9 mouse cellular contexts compared by ENCODE assay signal in genomic region chrX:73911156-73911555, GRCm38 (mm10). TPM values are rescaled to one million over a fixed set of nuclear protein-coding genes. Genes with fewer than 3 reads are reported as not detected.
DNase-seq lines count a peak whose midpoint lies in the region; ATAC-seq and TF ChIP-seq lines count a peak whose summit lies in the region.
"Had no signal": no experiment of that assay in that cellular context is flagged by ENCODE, and none has a peak within 500 bp of the region (broad histone marks: within the 10 kb centered on the region; RNA-seq: fewer than 3 reads in every experiment).

No protein-coding gene starts in this region.

- no peak overlapping the region for H3K9ac ChIP-seq in embryonic facial prominence, embryonic 14.5 days (ENCODE audit: low read depth, low read length)
- no peak overlapping the region for H3K9ac ChIP-seq in intestine, postnatal 0 days (ENCODE audit: low read depth, low read length)
- no peak overlapping the region for H3K9ac ChIP-seq in stomach, postnatal 0 days (ENCODE audit: low read length)

- no peak for DNase-seq in kidney, adult 2 months
- no peak for DNase-seq in kidney, adult 9 months
- DNase-seq in embryonic facial prominence, embryonic 14.5 days (ENCODE audit: low spot score) = no peak
- DNase-seq in stomach, postnatal 0 days (ENCODE audit: low spot score) = no peak
- DNase-seq in left cerebral cortex, adult 2 months (ENCODE audit: extremely low spot score in 1 of 2, low spot score in 2 of 2) = no peak
- DNase-seq in right cerebral cortex, adult 18-20 months = no peak

- H3K4me1 ChIP-seq in kidney, adult 2 months (ENCODE audit: control insufficient read depth, insufficient read depth, low read length) = peaks cover 7% of the 10 kb centered on the region; the same call in 1 of the 2 replicates
- H3K4me1 ChIP-seq in embryonic facial prominence, embryonic 14.5 days (ENCODE audit: control insufficient read depth, insufficient read depth, low read length) = no peaks in the 10 kb centered on the region
- H3K4me1 ChIP-seq in intestine, postnatal 0 days (replicated peaks; ENCODE audit: control insufficient read depth, insufficient read depth, low read length) = no peaks in the 10 kb centered on the region
- no peaks in the 10 kb centered on the region for H3K4me1 ChIP-seq in stomach, postnatal 0 days (replicated peaks; ENCODE audit: control insufficient read depth, insufficient read depth)

- peak overlapping the region; percentile 43 for H3K4me2 ChIP-seq in embryonic facial prominence, embryonic 14.5 days (ENCODE audit: low read depth, low read length)
- peak overlapping the region; percentile 51 for H3K4me2 ChIP-seq in intestine, postnatal 0 days (replicated peaks; ENCODE audit: low read depth)
- peak overlapping the region; percentile 38 for H3K4me2 ChIP-seq in stomach, postnatal 0 days (replicated peaks; ENCODE audit: low read depth)

- peak overlapping the region; percentile 32; the same call in 1 of the 2 replicates for H3K4me3 ChIP-seq in kidney, adult 2 months (ENCODE audit: insufficient read depth, low read depth, low read length)
- peak overlapping the region; percentile 14; the same call in 1 of the 2 replicates for H3K4me3 ChIP-seq in embryonic facial prominence, embryonic 14.5 days (ENCODE audit: low read depth, low read length)
- H3K4me3 ChIP-seq in intestine, postnatal 0 days (ENCODE audit: low read depth, low read length) = peak overlapping the region; percentile 9; the same call in 1 of the 2 replicates
- H3K4me3 ChIP-seq in stomach, postnatal 0 days (ENCODE audit: low read depth, low read length) = no peak overlapping the region
- H3K4me3 ChIP-seq in left cerebral cortex, adult 2 months = no peak overlapping the region

- 6% methylated on average over 23 of the region's 26 CpGs for WGBS in kidney, adult 2 months
- WGBS in embryonic facial prominence, embryonic 14.5 days = 39% methylated on average over 15 of the region's 26 CpGs
- WGBS in intestine, postnatal 0 days = 29% methylated on average over 26 of the region's 26 CpGs
- 9% methylated on average over 20 of the region's 26 CpGs for WGBS in stomach, postnatal 0 days

- no peak for TF ChIP-seq CTCF in kidney, adult 2 months (conservative IDR thresholded peaks at IDR 0.05; ENCODE audit: insufficient read depth, insufficient read length, low read depth, low read length)
- TF ChIP-seq CTCF in intestine, postnatal 0 days (IDR thresholded peaks at IDR 0.05; ENCODE audit: low read depth) = no peak
- TF ChIP-seq CTCF in stomach, postnatal 0 days (IDR thresholded peaks at IDR 0.05; ENCODE audit: low read depth) = no peak
- TF ChIP-seq CTCF in left cerebral cortex, adult 2 months (IDR thresholded peaks at IDR 0.05) = no peak

- H3K9me3 ChIP-seq in embryonic facial prominence, embryonic 14.5 days (ENCODE audit: control insufficient read depth, low read length) = no peaks in the 10 kb centered on the region
- H3K9me3 ChIP-seq in intestine, postnatal 0 days (ENCODE audit: control insufficient read depth) = no peaks in the 10 kb centered on the region
- H3K9me3 ChIP-seq in stomach, postnatal 0 days (ENCODE audit: control insufficient read depth, low read length) = no peaks in the 10 kb centered on the region

- no peaks in the 10 kb centered on the region for H3K27me3 ChIP-seq in kidney, adult 2 months (replicated peaks; ENCODE audit: control insufficient read depth, insufficient read depth, low read length)
- H3K27me3 ChIP-seq in embryonic facial prominence, embryonic 14.5 days (replicated peaks; ENCODE audit: control insufficient read depth, insufficient read depth, low read length) = no peaks in the 10 kb centered on the region
- no peaks in the 10 kb centered on the region for H3K27me3 ChIP-seq in intestine, postnatal 0 days (replicated peaks; ENCODE audit: control insufficient read depth, insufficient read depth, low read length)
- H3K27me3 ChIP-seq in stomach, postnatal 0 days (ENCODE audit: control insufficient read depth, insufficient read depth, low read length) = no peaks in the 10 kb centered on the region

- no peaks in the 10 kb centered on the region for H3K36me3 ChIP-seq in kidney, adult 2 months (ENCODE audit: control insufficient read depth, insufficient read depth, low read length)
- no peaks in the 10 kb centered on the region for H3K36me3 ChIP-seq in embryonic facial prominence, embryonic 14.5 days (ENCODE audit: control insufficient read depth, insufficient read depth, low read length)
- no peaks in the 10 kb centered on the region for H3K36me3 ChIP-seq in intestine, postnatal 0 days (ENCODE audit: control insufficient read depth, insufficient read depth)
- H3K36me3 ChIP-seq in stomach, postnatal 0 days (ENCODE audit: control insufficient read depth, insufficient read depth, low read length) = no peaks in the 10 kb centered on the region

- no peak for TF ChIP-seq EP300 in stomach, postnatal 0 days (optimal IDR thresholded peaks at IDR 0.05)

- TF ChIP-seq POLR2A in kidney, adult 2 months (IDR thresholded peaks at IDR 0.05; ENCODE audit: low read depth, low read length) = no peak

- peak overlapping the region; percentile 64 for H3K27ac ChIP-seq in kidney, adult 2 months (ENCODE audit: insufficient read depth, low read depth, low read length)
- no peak overlapping the region for H3K27ac ChIP-seq in embryonic facial prominence, embryonic 14.5 days (replicated peaks; ENCODE audit: low read depth, low read length)
- H3K27ac ChIP-seq in intestine, postnatal 0 days (ENCODE audit: low read depth, low read length) = peak overlapping the region; percentile 50; the same call in 1 of the 2 replicates
- no peak overlapping the region for H3K27ac ChIP-seq in stomach, postnatal 0 days (replicated peaks)
- H3K27ac ChIP-seq in left cerebral cortex, adult 2 months = no peak overlapping the region

- intact Hi-C loops in left cerebral cortex, adult 2 months (cut with DNase I) = no loop called here

- ATAC-seq in embryonic facial prominence, embryonic 14.5 days (ENCODE audit: low read depth) = no peak
- ATAC-seq in intestine, postnatal 0 days = no peak
- peak; percentile 17 for ATAC-seq in megakaryocyte, adult 5-6 weeks (ENCODE audit: poor library complexity, severe bottlenecking)
- ATAC-seq in stomach, postnatal 0 days (ENCODE audit: low FRiP score, low TSS enrichment) = no peak

RNA-seq across cellular contexts. Expression of gene Arhgap4, which starts 10.5 kb away (rescaled TPM):
- 8.9 and 15.5 TPM in 2 replicates for polyA plus RNA-seq in kidney, adult 2 months (2012; rRNA removed)
- polyA plus RNA-seq in embryonic facial prominence, embryonic 14.5 days (2014; fragmentation: Nextera tagmentation; extraction: Ambion mirVana) = 2.3 and 4.5 TPM in 2 replicates
- polyA plus RNA-seq in intestine, postnatal 0 days (2015; fragmentation: Nextera tagmentation; extraction: Ambion mirVana) = 2.5 and 2.7 TPM in 2 replicates
- total RNA-seq in megakaryocyte, adult 5-6 weeks (2015) = 67.6 and 69.7 TPM in 2 replicates
- 98.9 and 119 TPM in 2 replicates for total RNA-seq in megakaryocyte, adult 5-6 weeks (2017)
- polyA plus RNA-seq in stomach, postnatal 0 days (2015; fragmentation: Nextera tagmentation; extraction: Ambion mirVana) = 1.2 TPM in 2 replicates
- total RNA-seq in left cerebral cortex, adult 2 months (2021) = 1 to 10 TPM; 4.1 to 6.1 TPM

RNA-seq across cellular contexts. Expression of gene Naa10, which starts 10.6 kb away (rescaled TPM):
- polyA plus RNA-seq in kidney, adult 2 months (2012; rRNA removed) = 61.3 and 69.7 TPM in 2 replicates
- polyA plus RNA-seq in embryonic facial prominence, embryonic 14.5 days (2014; fragmentation: Nextera tagmentation; extraction: Ambion mirVana) = 102 and 110 TPM in 2 replicates
- polyA plus RNA-seq in intestine, postnatal 0 days (2015; fragmentation: Nextera tagmentation; extraction: Ambion mirVana) = 76.6 and 76.7 TPM in 2 replicates
- total RNA-seq in megakaryocyte, adult 5-6 weeks (2015) = 51.7 and 59.9 TPM in 2 replicates
- 79.4 and 93.7 TPM in 2 replicates for total RNA-seq in megakaryocyte, adult 5-6 weeks (2017)
- polyA plus RNA-seq in stomach, postnatal 0 days (2015; fragmentation: Nextera tagmentation; extraction: Ambion mirVana) = 82.6 and 88.2 TPM in 2 replicates
- total RNA-seq in left cerebral cortex, adult 2 months (2021) = 10 to 100 TPM; 56.8 to 61.2 TPM

RNA-seq across cellular contexts. Expression of gene L1cam, which starts 15.3 kb away (rescaled TPM):
- 26.5 TPM in 2 replicates for polyA plus RNA-seq in kidney, adult 2 months (2012; rRNA removed)
- 9.7 and 10.2 TPM in 2 replicates for polyA plus RNA-seq in embryonic facial prominence, embryonic 14.5 days (2014; fragmentation: Nextera tagmentation; extraction: Ambion mirVana)
- polyA plus RNA-seq in intestine, postnatal 0 days (2015; fragmentation: Nextera tagmentation; extraction: Ambion mirVana) = 3.1 and 3.2 TPM in 2 replicates
- total RNA-seq in megakaryocyte, adult 5-6 weeks (2015) = 49.8 and 51.5 TPM in 2 replicates
- total RNA-seq in megakaryocyte, adult 5-6 weeks (2017) = 21.3 and 34.5 TPM in 2 replicates
- polyA plus RNA-seq in stomach, postnatal 0 days (2015; fragmentation: Nextera tagmentation; extraction: Ambion mirVana) = 3.9 and 5.8 TPM in 2 replicates
- 100 to 1,000 TPM; 150 to 161 TPM for total RNA-seq in left cerebral cortex, adult 2 months (2021)

RNA-seq across cellular contexts. Expression of gene Avpr2, which starts 19.3 kb away (rescaled TPM):
- polyA plus RNA-seq in kidney, adult 2 months (2012; rRNA removed) = 35.3 and 41.0 TPM in 2 replicates
- polyA plus RNA-seq in embryonic facial prominence, embryonic 14.5 days (2014; fragmentation: Nextera tagmentation; extraction: Ambion mirVana) = 0.14 TPM in 1 of 2 replicates, not detected in the other
- polyA plus RNA-seq in intestine, postnatal 0 days (2015; fragmentation: Nextera tagmentation; extraction: Ambion mirVana) = 0.12 TPM in 1 of 2 replicates, not detected in the other
- not detected in 2 replicates for total RNA-seq in megakaryocyte, adult 5-6 weeks (2015)
- 0.12 and 0.33 TPM in 2 replicates for total RNA-seq in megakaryocyte, adult 5-6 weeks (2017)
- polyA plus RNA-seq in stomach, postnatal 0 days (2015; fragmentation: Nextera tagmentation; extraction: Ambion mirVana) = 0.42 and 0.67 TPM in 2 replicates
- total RNA-seq in left cerebral cortex, adult 2 months (2021) = not detected
- total RNA-seq: adrenal gland, adult 18-20 months had no signal

RNA-seq across cellular contexts. Expression of gene Renbp, which starts 19.5 kb away (rescaled TPM):
- 125 and 144 TPM in 2 replicates for polyA plus RNA-seq in kidney, adult 2 months (2012; rRNA removed)
- polyA plus RNA-seq in embryonic facial prominence, embryonic 14.5 days (2014; fragmentation: Nextera tagmentation; extraction: Ambion mirVana) = 36.1 and 38.1 TPM in 2 replicates
- polyA plus RNA-seq in intestine, postnatal 0 days (2015; fragmentation: Nextera tagmentation; extraction: Ambion mirVana) = 788 and 922 TPM in 2 replicates
- 11.3 and 13.5 TPM in 2 replicates for total RNA-seq in megakaryocyte, adult 5-6 weeks (2015)
- total RNA-seq in megakaryocyte, adult 5-6 weeks (2017) = 23.1 and 34.4 TPM in 2 replicates
- 19.2 and 19.7 TPM in 2 replicates for polyA plus RNA-seq in stomach, postnatal 0 days (2015; fragmentation: Nextera tagmentation; extraction: Ambion mirVana)
- 1 to 10 TPM; 5.2 to 6.0 TPM for total RNA-seq in left cerebral cortex, adult 2 months (2021)

Comparison
In these comparisons a context has a peak if more than half of its experiments do, and no peak if none do; other contexts are left out.
1. H3K27ac ChIP-seq: peak in kidney, adult 2 months (single experiment) and intestine, postnatal 0 days (single experiment); none in embryonic facial prominence, embryonic 14.5 days (single experiment), stomach, postnatal 0 days (single experiment) and left cerebral cortex, adult 2 months (single experiment).
2. H3K4me3 ChIP-seq: peak in kidney, adult 2 months (single experiment), embryonic facial prominence, embryonic 14.5 days (single experiment) and intestine, postnatal 0 days (single experiment); none in stomach, postnatal 0 days (single experiment) and left cerebral cortex, adult 2 months (single experiment).
3. Peak in every context shown above with its lines, with median percentiles within 50 percentile points of each other: H3K4me2 ChIP-seq.